In the genomic region with DNA sequence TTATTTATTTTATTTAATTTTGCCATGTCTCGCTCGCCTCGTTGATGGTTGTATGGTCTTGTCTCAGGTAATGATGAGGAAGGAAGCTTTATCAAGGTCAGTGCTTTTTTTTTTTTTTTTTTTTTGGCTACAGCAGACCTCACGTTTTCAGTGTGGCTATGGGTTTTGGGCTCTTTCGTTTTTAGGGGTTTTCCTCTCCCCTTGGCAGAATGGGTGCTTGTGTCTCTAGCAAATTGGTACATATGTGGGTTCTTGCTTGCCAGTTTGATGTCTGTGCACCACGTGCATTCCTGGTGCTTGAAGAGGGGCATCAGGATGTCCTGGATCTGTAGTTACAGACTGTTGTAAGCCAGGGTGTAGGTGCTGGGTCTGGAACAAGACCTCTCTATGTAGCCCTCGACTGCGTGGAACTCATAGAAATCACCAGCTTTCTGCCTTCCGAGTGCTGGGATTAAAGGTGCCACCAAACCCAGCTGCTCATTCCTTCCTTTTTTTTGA, we compare ENCODE assay signal across 8 mouse cellular contexts. TPM values are rescaled to one million over a fixed set of nuclear protein-coding genes. Genes with fewer than 3 reads are reported as not detected.
DNase-seq lines count a peak whose midpoint lies in the region; ATAC-seq and TF ChIP-seq lines count a peak whose summit lies in the region.

No protein-coding gene starts in this region.

- peaks cover 40% of the 10 kb centered on the region for H3K4me1 ChIP-seq in heart, embryonic 13.5 days
- peaks cover 2 to 20% of the 10 kb centered on the region in 2 experiments; a peak in 2 of 4 replicates for H3K4me1 ChIP-seq in ES-E14 (ENCODE audit: control insufficient read depth in 2 of 2, insufficient read depth in 2 of 2, low read length in 2 of 2, poor library complexity in 1 of 2)
- peaks cover 28% of the 10 kb centered on the region for H3K4me1 ChIP-seq in hindbrain, embryonic 13.5 days (replicated peaks)
- H3K4me1 ChIP-seq in midbrain, embryonic 12.5 days, result peaks cover 25% of the 10 kb centered on the region

- DNase-seq in heart, adult 9 months (ENCODE audit: low spot score in 2 of 2), result no peak
- no peak for DNase-seq in ES-E14 (ENCODE audit: low read depth, low spot score)
- DNase-seq in adrenal gland, postnatal 36 days, result no peak
- no peak for DNase-seq in right cerebral cortex, adult 2 months (ENCODE audit: low spot score in 2 of 2)
- no peak for DNase-seq in left cerebral cortex, adult 18-20 months (ENCODE audit: low spot score in 2 of 2)

- ATAC-seq in heart, embryonic 13.5 days (ENCODE audit: extremely low read depth, insufficient number of reproducible peaks, low FRiP score, low TSS enrichment), result no peak
- ATAC-seq in hindbrain, embryonic 13.5 days (ENCODE audit: low FRiP score), result no peak
- no peak for ATAC-seq in midbrain, embryonic 12.5 days (ENCODE audit: low FRiP score, low read depth)

- no peaks in the 10 kb centered on the region for H3K9me3 ChIP-seq in heart, embryonic 13.5 days
- no peaks in the 10 kb centered on the region for H3K9me3 ChIP-seq in ES-E14 (ENCODE audit: control insufficient read depth, insufficient read depth, low read depth, low read length)
- no peaks in the 10 kb centered on the region for H3K9me3 ChIP-seq in hindbrain, embryonic 13.5 days
- H3K9me3 ChIP-seq in midbrain, embryonic 12.5 days, result no peaks in the 10 kb centered on the region

- H3K27ac ChIP-seq in heart, embryonic 13.5 days (replicated peaks), result no peak overlapping the region
- H3K27ac ChIP-seq in ES-E14 (ENCODE audit: insufficient read depth, low read depth, low read length, poor library complexity, severe bottlenecking), result no peak overlapping the region
- no peak overlapping the region for H3K27ac ChIP-seq in hindbrain, embryonic 13.5 days
- no peak overlapping the region for H3K27ac ChIP-seq in midbrain, embryonic 12.5 days (replicated peaks)

- H3K9ac ChIP-seq in heart, embryonic 13.5 days, result peak overlapping the region; percentile 94
- H3K9ac ChIP-seq in ES-E14 (ENCODE audit: insufficient read depth, low read depth, low read length, poor library complexity, severe bottlenecking), result peak overlapping the region; percentile 46; the same call in 1 of the 2 replicates
- peak overlapping the region; percentile 94 for H3K9ac ChIP-seq in hindbrain, embryonic 13.5 days
- peak overlapping the region; percentile 79 for H3K9ac ChIP-seq in midbrain, embryonic 12.5 days (replicated peaks)

- H3K4me2 ChIP-seq in heart, embryonic 13.5 days, result peak overlapping the region; percentile 96
- peak overlapping the region; percentile 93 for H3K4me2 ChIP-seq in hindbrain, embryonic 13.5 days
- H3K4me2 ChIP-seq in midbrain, embryonic 12.5 days (replicated peaks), result peak overlapping the region; percentile 95

- WGBS in heart, embryonic 13.5 days, result 45% methylated on average over 9 of the region's 9 CpGs
- 66% methylated on average over 9 of the region's 9 CpGs for WGBS in hindbrain, embryonic 13.5 days
- WGBS in midbrain, embryonic 12.5 days, result 62% methylated on average over 9 of the region's 9 CpGs

- no peaks in the 10 kb centered on the region for H3K27me3 ChIP-seq in heart, embryonic 13.5 days (replicated peaks)
- H3K27me3 ChIP-seq in hindbrain, embryonic 13.5 days, result no peaks in the 10 kb centered on the region
- H3K27me3 ChIP-seq in midbrain, embryonic 12.5 days, result no peaks in the 10 kb centered on the region

- in situ Hi-C loops in ES-E14 (cut with MboI; ENCODE audit: low sequenced_read_pairs in 2 of 2, unreplicated experiment in 2 of 2), result no loop called here

- H3K36me3 ChIP-seq in heart, embryonic 13.5 days, result peaks cover 13% of the 10 kb centered on the region
- peaks cover 14% of the 10 kb centered on the region; the same call in 1 of the 2 replicates for H3K36me3 ChIP-seq in ES-E14 (ENCODE audit: control insufficient read depth, insufficient read depth, low read length, poor library complexity, severe bottlenecking)
- peaks cover 4% of the 10 kb centered on the region for H3K36me3 ChIP-seq in hindbrain, embryonic 13.5 days
- peaks cover 8% of the 10 kb centered on the region; the same call in 1 of the 2 replicates for H3K36me3 ChIP-seq in midbrain, embryonic 12.5 days

- H3K4me3 ChIP-seq in heart, embryonic 13.5 days, result peak overlapping the region; percentile 98
- H3K4me3 ChIP-seq in ES-E14 (ENCODE audit: insufficient read depth in 1 of 2, low read depth in 1 of 2, low read length in 2 of 2, poor library complexity in 1 of 2, severe bottlenecking in 1 of 2), result peak overlapping the region; percentile 93 to 98
- peak overlapping the region; percentile 95 for H3K4me3 ChIP-seq in hindbrain, embryonic 13.5 days
- peak overlapping the region; percentile 95 for H3K4me3 ChIP-seq in midbrain, embryonic 12.5 days

TF ChIP-seq in ES-E14, 5 proteins besides CTCF, POLR2A, EP300 and RAD21:
- TF ChIP-seq CHD2 (IDR thresholded peaks at IDR 0.05; ENCODE audit: low read depth, low read length) (no peak), ZNF384 (IDR thresholded peaks at IDR 0.05; ENCODE audit: low read depth, low read length) (peak; percentile 75)
TF ChIP-seq in ES-E14: peak in this region for 1.

RNA-seq across cellular contexts. Expression of gene Naa25, which starts 1.3 kb away (rescaled TPM):
- polyA plus RNA-seq in heart, embryonic 13.5 days (2015; fragmentation: Nextera tagmentation; extraction: Ambion mirVana), result 30.4 and 34.7 TPM in 2 replicates
- 92.3 and 118 TPM in 2 replicates for total RNA-seq in ES-E14 (2012; rRNA removed)
- 47.7 and 51.8 TPM in 2 replicates for polyA plus RNA-seq in hindbrain, embryonic 13.5 days (2015; fragmentation: Nextera tagmentation; extraction: Ambion mirVana)
- 46.0 and 48.3 TPM in 2 replicates for polyA plus RNA-seq in midbrain, embryonic 12.5 days (2016; fragmentation: Nextera tagmentation; extraction: Ambion mirVana)
- 10 to 100 TPM; 35.8 to 42.1 TPM for total RNA-seq in adrenal gland, postnatal 36 days (2021)
- 10 to 100 TPM; 43.2 to 43.4 TPM for total RNA-seq in left cerebral cortex, adult 18-20 months (2021)

RNA-seq across cellular contexts. Expression of gene Trafd1, which starts 13.6 kb away (rescaled TPM):
- polyA plus RNA-seq in heart, embryonic 13.5 days (2015; fragmentation: Nextera tagmentation; extraction: Ambion mirVana), result 69.5 and 76.5 TPM in 2 replicates
- 13.8 and 15.6 TPM in 2 replicates for total RNA-seq in ES-E14 (2012; rRNA removed)
- polyA plus RNA-seq in hindbrain, embryonic 13.5 days (2015; fragmentation: Nextera tagmentation; extraction: Ambion mirVana), result 139 and 145 TPM in 2 replicates
- 124 TPM in 2 replicates for polyA plus RNA-seq in midbrain, embryonic 12.5 days (2016; fragmentation: Nextera tagmentation; extraction: Ambion mirVana)
- total RNA-seq in adrenal gland, postnatal 36 days (2021), result 10 to 100 TPM; 44.1 to 49.7 TPM
- 10 to 100 TPM; 79.9 to 84.4 TPM for total RNA-seq in left cerebral cortex, adult 18-20 months (2021)

RNA-seq across cellular contexts. Expression of gene Tmem116, which starts 52.7 kb away (rescaled TPM):
- polyA plus RNA-seq in heart, embryonic 13.5 days (2015; fragmentation: Nextera tagmentation; extraction: Ambion mirVana), result 3.9 TPM in 2 replicates
- 3.0 and 3.8 TPM in 2 replicates for total RNA-seq in ES-E14 (2012; rRNA removed)
- 1.9 and 2.2 TPM in 2 replicates for polyA plus RNA-seq in hindbrain, embryonic 13.5 days (2015; fragmentation: Nextera tagmentation; extraction: Ambion mirVana)
- 0.96 and 1.1 TPM in 2 replicates for polyA plus RNA-seq in midbrain, embryonic 12.5 days (2016; fragmentation: Nextera tagmentation; extraction: Ambion mirVana)
- 1 to 10 TPM; 3.5 to 6.9 TPM for total RNA-seq in adrenal gland, postnatal 36 days (2021)
- 1 to 10 TPM; 6.6 to 6.9 TPM for total RNA-seq in left cerebral cortex, adult 18-20 months (2021)

RNA-seq across cellular contexts. Expression of gene Erp29, which starts 53.3 kb away (rescaled TPM):
- polyA plus RNA-seq in heart, embryonic 13.5 days (2015; fragmentation: Nextera tagmentation; extraction: Ambion mirVana), result 146 and 160 TPM in 2 replicates
- total RNA-seq in ES-E14 (2012; rRNA removed), result 339 and 444 TPM in 2 replicates
- polyA plus RNA-seq in hindbrain, embryonic 13.5 days (2015; fragmentation: Nextera tagmentation; extraction: Ambion mirVana), result 165 and 166 TPM in 2 replicates
- 130 and 137 TPM in 2 replicates for polyA plus RNA-seq in midbrain, embryonic 12.5 days (2016; fragmentation: Nextera tagmentation; extraction: Ambion mirVana)
- total RNA-seq in adrenal gland, postnatal 36 days (2021), result 100 to 1,000 TPM; 117 to 123 TPM
- 100 to 1,000 TPM; 136 to 145 TPM for total RNA-seq in left cerebral cortex, adult 18-20 months (2021)
